Mouse (Mus musculus) forebrain, embryonic 16.5 days (tissue): ENCODE data around the gene Cd22. TPM values are rescaled to one million over a fixed set of nuclear protein-coding genes. Genes with fewer than 3 reads are reported as not detected.
"Not testable (repeated sequence)": the region's sequence is repeated elsewhere in the genome, so short reads cannot be mapped to it uniquely, and the experiment has no call there.

Experiments
- ATAC-seq: fragments of 200-750 bp; cut with Nextera tagmentation; 2 replicates; pipeline ENCODE4 v1.8.0; 2017; ENCODE audit warnings: mild to moderate bottlenecking, moderate library complexity
- H3K27ac ChIP-seq: fragments of 300-500 bp; sonication (generic); 2 replicates; pipeline ENCODE4 v1.5.1; 2014; ENCODE audit warnings: low read length, control low read depth
- H3K27me3 ChIP-seq: fragments of 300-500 bp; sonication (generic); replicated peaks from 2 replicates; pipeline ENCODE4 v1.6.1; 2014; ENCODE audit warnings: low read length; ENCODE audit not compliant: control insufficient read depth, insufficient read depth
- H3K36me3 ChIP-seq: fragments of 300-500 bp; sonication (generic); 2 replicates; pipeline ENCODE4 v1.6.1; 2014; ENCODE audit not compliant: control insufficient read depth, insufficient read depth
- H3K4me1 ChIP-seq: fragments of 300-500 bp; sonication (generic); replicated peaks from 2 replicates; pipeline ENCODE4 v1.6.1; 2014; ENCODE audit warnings: low read length; ENCODE audit not compliant: control insufficient read depth, insufficient read depth
- H3K4me2 ChIP-seq: fragments of 300-500 bp; sonication (generic); 2 replicates; pipeline ENCODE4 v1.6.1; 2014; ENCODE audit warnings: mild to moderate bottlenecking, low read length, control low read depth
- H3K4me3 ChIP-seq: fragments of 300-500 bp; sonication (generic); replicated peaks from 2 replicates; pipeline ENCODE4 v1.5.1; 2014; ENCODE audit warnings: mild to moderate bottlenecking, low read length, control low read depth
- H3K9ac ChIP-seq: fragments of 300-500 bp; sonication (generic); replicated peaks from 2 replicates; pipeline ENCODE4 v1.6.1; 2014; ENCODE audit warnings: low read depth, low read length, control low read depth
- H3K9me3 ChIP-seq: fragments of 300-500 bp; sonication (generic); 2 replicates; pipeline ENCODE4 v1.6.1; 2016; ENCODE audit warnings: low read length; ENCODE audit not compliant: control insufficient read depth
- WGBS: fragments of 180-500 bp; shearing (Covaris S2); extraction: QIAGEN DNeasy Blood & Tissue Kit; methylation state at CpG from one replicate; pipeline ENCODE4 v1.1.7; 2014; 5-methylcytosine and 5-hydroxymethylcytosine counted together
- polyA plus RNA-seq: library from polyadenylated mRNA; unstranded; fragments of >200 nt; fragmentation: Nextera tagmentation; extraction: Ambion mirVana; gene quantifications from 2 replicates; pipeline ENCODE4 v1.2.1, GENCODE M21; 2015

Gene Cd22
- polyA plus RNA-seq: 0.25 TPM in 1 of 2 replicates, not detected in the other

DNA sequence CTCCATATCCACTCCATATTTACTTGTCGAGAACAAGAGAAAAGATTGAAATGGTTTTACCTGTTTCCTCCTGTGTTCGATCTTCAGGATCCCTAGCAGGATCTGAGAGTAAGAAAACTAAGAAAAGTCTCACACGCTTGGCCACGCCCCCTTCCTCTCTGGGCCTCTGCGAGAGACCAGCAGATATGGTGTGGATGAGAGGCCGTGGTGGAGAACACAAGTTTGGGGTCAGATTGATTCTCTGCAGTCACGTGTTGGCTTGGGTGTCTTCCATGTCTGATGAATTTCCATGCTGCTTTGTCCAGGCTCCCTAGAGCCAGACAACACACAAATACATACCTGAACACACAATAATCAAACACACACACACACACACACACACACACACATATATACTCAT is at the start of gene Cd22:
TSS of gene Cd22 (minus strand) at position 167 of the 400 bp plus-strand sequence.
- Histone ChIP-seq H3K4me1 (no peaks in the 10 kb centered on the region), H3K9ac (no peak within 1 kb of the TSS), H3K9me3 (no peaks in the 10 kb centered on the region), H3K27me3 (no peaks in the 10 kb centered on the region), H3K27ac (no peak within 1 kb of the TSS), H3K4me2 (no peak within 1 kb of the TSS), H3K36me3 (no peaks in the 10 kb centered on the region), H3K4me3 (no peak within 1 kb of the TSS)
- no peak for ATAC-seq
- 80% methylated on average over 7 of the region's 7 CpGs for WGBS

DNA sequence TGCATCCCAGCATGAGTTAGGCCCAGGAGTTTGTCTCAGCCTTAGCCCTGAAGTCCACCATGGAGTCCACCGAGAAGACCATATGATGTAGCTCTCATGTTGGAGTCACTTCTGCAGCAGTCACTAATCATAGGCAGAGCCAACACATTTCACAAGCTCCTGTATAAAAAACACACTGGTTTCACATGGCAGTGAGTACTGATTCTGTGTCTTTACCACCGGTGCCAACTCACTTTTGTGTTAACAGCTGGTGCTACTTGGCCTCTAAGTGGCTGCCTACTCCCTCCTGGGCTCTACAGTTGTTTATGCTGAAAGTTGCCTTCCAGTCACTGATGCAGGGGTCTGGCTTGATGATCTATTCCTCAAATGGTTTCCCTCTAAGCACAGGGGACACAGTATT is 44.4 kb upstream of the Cd22 start, which contains the start of gene Hamp2:
TSS of gene Hamp2 (minus strand) at position 101 of the 400 bp plus-strand sequence.
- not testable (repeated sequence) for H3K36me3 ChIP-seq, ATAC-seq, H3K4me2 ChIP-seq, H3K27me3 ChIP-seq, H3K4me1 ChIP-seq, H3K9ac ChIP-seq, H3K27ac ChIP-seq, H3K4me3 ChIP-seq, H3K9me3 ChIP-seq
- WGBS: 71% methylated on average over 2 of the region's 2 CpGs

DNA sequence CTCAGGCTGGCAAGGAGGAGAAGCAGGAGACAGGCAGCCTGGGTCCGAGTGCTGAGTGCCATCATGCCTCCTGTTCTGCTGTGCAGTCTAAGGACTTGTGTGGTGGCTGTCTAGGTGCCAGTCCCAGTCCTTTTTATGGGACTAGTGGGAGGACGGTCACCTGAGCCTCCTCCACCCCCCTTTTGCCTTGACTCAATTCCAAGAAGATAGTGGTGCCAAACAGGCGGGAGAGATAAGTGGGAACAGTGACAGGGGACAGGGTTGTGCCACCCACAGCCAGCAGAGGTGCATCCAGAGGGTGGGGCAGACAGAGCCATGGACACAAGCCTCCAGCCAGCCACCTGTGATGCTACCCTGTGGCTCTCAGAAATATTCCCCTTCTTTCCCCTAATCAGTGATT is 43.9 kb upstream of the Cd22 start:
- H3K4me2 ChIP-seq: no peak overlapping the region
- H3K9ac ChIP-seq: no peak overlapping the region
- H3K4me1 ChIP-seq: no peaks in the 10 kb centered on the region
- H3K27me3 ChIP-seq: no peaks in the 10 kb centered on the region
- ATAC-seq: no peak
- no peaks in the 10 kb centered on the region for H3K36me3 ChIP-seq
- no peak overlapping the region for H3K4me3 ChIP-seq
- H3K9me3 ChIP-seq: no peaks in the 10 kb centered on the region
- WGBS: 62% methylated on average over 3 of the region's 3 CpGs
- no peak overlapping the region for H3K27ac ChIP-seq

DNA sequence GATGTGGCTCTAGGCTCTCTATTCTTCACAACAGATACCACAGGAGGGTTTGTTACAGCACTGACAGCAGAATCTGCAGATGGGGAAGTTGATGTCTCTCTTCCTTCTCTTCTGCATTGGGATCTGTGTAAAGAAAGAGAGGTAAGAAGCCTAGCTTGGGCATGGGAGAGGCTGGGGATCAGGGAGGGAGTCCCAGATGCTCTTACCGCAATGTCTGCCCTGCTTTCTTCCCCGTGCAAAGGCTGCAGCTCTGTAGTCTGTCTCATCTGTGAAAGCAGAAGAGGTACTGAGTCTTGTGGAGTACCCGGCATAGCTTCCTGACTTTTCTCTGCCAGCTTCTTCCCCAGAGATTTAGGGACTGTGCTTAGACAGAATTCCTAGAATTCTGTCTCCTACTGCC is 42.3 kb upstream of the Cd22 start:
- ATAC-seq, H3K27ac ChIP-seq, H3K4me3 ChIP-seq, H3K9me3 ChIP-seq, H3K4me1 ChIP-seq, H3K27me3 ChIP-seq, H3K36me3 ChIP-seq, H3K9ac ChIP-seq, H3K4me2 ChIP-seq: not testable (repeated sequence)
- 47% methylated on average over 3 of the region's 3 CpGs for WGBS

DNA sequence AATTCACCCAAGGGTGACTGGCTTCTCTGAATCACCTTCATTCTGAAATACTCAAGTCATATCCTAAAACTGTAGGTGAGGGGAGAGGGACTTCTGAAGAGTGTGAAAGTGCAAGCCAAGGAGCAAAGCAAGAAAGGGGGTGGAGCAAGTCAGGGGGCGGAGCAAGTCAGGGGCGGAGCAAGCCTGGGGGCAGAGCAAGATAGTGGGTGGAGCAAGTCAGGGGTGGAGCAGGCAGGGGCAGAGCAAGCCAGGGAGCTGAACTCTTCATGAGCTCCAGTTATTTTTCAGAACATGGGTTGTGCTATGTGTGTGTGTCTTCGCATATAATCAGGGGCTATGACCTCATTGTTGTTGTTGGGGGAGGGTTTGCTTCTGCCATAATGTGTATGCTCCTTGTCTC is 40.1 kb upstream of the Cd22 start:
- H3K4me1 ChIP-seq: no peaks in the 10 kb centered on the region
- no peak overlapping the region for H3K4me3 ChIP-seq
- no peaks in the 10 kb centered on the region for H3K9me3 ChIP-seq
- H3K27ac ChIP-seq: no peak overlapping the region
- no peak overlapping the region for H3K9ac ChIP-seq
- WGBS: 59% methylated on average over 3 of the region's 3 CpGs
- no peak overlapping the region for H3K4me2 ChIP-seq
- no peak for ATAC-seq
- H3K27me3 ChIP-seq: no peaks in the 10 kb centered on the region
- H3K36me3 ChIP-seq: no peaks in the 10 kb centered on the region

DNA sequence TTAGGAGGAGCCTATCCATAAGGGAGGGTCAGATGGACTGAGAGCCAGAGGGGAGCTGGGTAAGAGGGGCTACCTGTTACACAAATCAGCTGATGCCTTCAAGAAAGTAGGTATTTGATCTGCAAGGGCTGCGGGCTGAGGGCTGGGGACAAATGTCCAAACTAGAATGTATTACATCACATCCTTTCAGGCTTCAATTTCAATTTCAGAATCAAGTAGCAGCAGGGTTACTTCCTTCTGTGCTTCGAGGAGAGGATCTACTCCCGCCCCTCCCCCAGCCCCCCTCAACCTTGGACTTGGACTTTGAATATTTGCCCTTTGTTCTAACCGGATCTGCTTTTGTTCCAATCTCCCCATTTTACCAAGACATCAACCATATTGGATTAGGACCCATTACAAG is 37.1 kb upstream of the Cd22 start:
- H3K9ac ChIP-seq: no peak overlapping the region
- no peaks in the 10 kb centered on the region for H3K36me3 ChIP-seq
- no peaks in the 10 kb centered on the region for H3K9me3 ChIP-seq
- H3K27me3 ChIP-seq: no peaks in the 10 kb centered on the region
- no peak overlapping the region for H3K27ac ChIP-seq
- H3K4me1 ChIP-seq: no peaks in the 10 kb centered on the region
- no peak overlapping the region for H3K4me2 ChIP-seq
- WGBS: 49% methylated on average over 4 of the region's 4 CpGs
- no peak for ATAC-seq
- H3K4me3 ChIP-seq: no peak overlapping the region

DNA sequence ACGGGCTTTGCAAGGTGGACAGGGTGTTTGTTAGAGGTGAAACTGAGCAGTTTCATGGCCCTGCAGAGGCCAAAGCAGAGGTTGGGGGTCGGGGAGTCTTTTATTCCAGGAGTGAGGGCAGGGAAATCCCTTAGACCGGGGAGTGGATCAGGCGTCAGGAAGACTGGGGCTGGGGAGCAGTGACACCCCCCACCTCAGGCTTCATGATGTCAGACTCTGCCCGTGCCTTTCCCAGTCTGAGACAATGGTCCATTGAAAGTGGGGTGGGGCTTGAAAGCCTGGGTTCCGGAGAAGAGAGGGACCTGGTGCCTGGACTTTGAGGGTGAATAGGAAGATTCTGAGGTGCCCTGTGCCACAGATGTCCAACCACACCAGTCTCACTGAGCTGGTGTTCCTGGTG is 36.6 kb upstream of the Cd22 start:
- H3K27me3 ChIP-seq: no peaks in the 10 kb centered on the region
- H3K9me3 ChIP-seq: no peaks in the 10 kb centered on the region
- ATAC-seq: no peak
- no peak overlapping the region for H3K4me2 ChIP-seq
- no peak overlapping the region for H3K9ac ChIP-seq
- no peak overlapping the region for H3K27ac ChIP-seq
- no peaks in the 10 kb centered on the region for H3K4me1 ChIP-seq
- WGBS: 9% methylated on average over 6 of the region's 6 CpGs
- no peaks in the 10 kb centered on the region for H3K36me3 ChIP-seq
- no peak overlapping the region for H3K4me3 ChIP-seq

DNA sequence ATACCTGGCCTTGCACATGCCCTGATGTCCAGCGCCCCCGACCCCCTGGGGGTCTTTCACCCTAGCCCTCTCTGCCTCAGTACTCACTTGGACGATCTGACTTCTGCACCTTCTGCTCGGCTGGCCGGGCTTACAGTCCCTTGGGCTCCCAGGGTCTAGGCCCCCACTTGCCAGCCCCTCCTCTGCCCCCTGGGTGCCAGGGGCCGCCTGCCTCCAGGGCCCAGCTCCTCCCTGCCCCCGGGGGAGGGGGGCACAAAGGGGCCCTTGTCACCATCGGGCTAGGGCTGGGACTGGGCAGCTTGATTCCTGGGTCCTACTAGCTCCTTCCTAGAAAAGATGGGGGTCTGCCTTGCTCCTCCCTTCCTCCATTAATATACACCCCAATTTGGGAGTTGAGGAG is 34.6 kb upstream of the Cd22 start, which contains the start of gene Mag:
TSS of gene Mag (minus strand) at position 142 of the 400 bp plus-strand sequence.
- ATAC-seq: no peak
- Histone ChIP-seq H3K4me1 (no peaks in the 10 kb centered on the region), H3K4me3 (no peak within 1 kb of the TSS), H3K36me3 (no peaks in the 10 kb centered on the region), H3K9me3 (no peaks in the 10 kb centered on the region), H3K9ac (no peak within 1 kb of the TSS), H3K27ac (no peak within 1 kb of the TSS), H3K4me2 (no peak within 1 kb of the TSS), H3K27me3 (no peaks in the 10 kb centered on the region)
- WGBS: 65% methylated on average over 8 of the region's 8 CpGs

DNA sequence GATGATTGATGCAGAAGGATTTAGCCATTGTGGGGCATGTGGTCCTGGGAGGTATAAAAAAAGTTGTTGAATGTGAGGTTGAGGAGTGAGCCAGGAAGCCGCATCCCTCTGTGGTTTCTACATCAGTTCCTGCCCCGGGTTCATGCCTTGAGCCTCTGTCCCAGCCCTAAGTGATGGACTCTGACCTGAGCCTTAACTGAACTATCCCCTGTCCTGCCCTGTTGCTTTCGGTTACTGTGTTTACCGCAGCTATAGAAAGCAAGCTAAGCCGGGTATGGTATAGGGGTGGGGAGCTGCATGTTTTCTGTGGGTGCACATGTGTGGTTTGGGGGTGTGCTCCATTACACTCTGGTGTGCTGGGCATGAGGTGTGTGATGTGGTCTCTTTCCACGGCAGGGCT is 29.6 kb upstream of the Cd22 start:
- H3K36me3 ChIP-seq: no peaks in the 10 kb centered on the region
- H3K4me3 ChIP-seq: no peak overlapping the region
- ATAC-seq: no peak
- H3K4me1 ChIP-seq: peaks cover 9% of the 10 kb centered on the region
- H3K9me3 ChIP-seq: no peaks in the 10 kb centered on the region
- no peak overlapping the region for H3K27ac ChIP-seq
- H3K9ac ChIP-seq: no peak overlapping the region
- H3K4me2 ChIP-seq: no peak overlapping the region
- H3K27me3 ChIP-seq: no peaks in the 10 kb centered on the region
- WGBS: 83% methylated on average over 6 of the region's 6 CpGs

DNA sequence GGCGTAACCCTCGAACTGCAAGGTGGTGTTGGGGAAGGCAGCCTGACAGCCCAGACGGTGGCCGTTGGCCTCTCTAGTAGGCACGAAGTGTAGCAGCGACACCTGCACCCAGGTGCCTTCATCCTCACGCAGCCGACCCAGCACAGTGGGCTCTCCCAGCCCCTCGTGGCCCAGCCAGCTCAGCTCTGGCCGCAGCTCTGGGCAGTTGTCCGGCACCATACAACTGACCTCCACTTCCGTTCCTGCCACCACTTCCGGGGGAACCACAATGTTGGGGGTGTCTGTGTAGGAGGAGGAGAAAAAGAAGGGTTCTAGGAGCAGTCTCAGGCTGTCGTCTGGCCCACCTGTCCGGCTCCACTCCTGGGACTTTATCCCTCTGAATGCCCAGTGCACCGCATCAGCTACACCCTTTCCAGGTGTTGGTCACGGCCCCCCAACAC is 28.9 kb upstream of the Cd22 start:
- Histone ChIP-seq H3K27me3 (no peaks in the 10 kb centered on the region), H3K27ac (no peak overlapping the region), H3K9ac (no peak overlapping the region), H3K4me2 (peak overlapping the region; percentile 51), H3K4me3 (peak overlapping the region; percentile 30), H3K36me3 (no peaks in the 10 kb centered on the region), H3K9me3 (no peaks in the 10 kb centered on the region), H3K4me1 (peaks cover 9% of the 10 kb centered on the region)
- WGBS: 19% methylated on average over 16 of the region's 17 CpGs
- ATAC-seq: no peak
